Mouse (Mus musculus): Measurements from ENCODE around the gene Gm48551.

Gm48551 gene

DNA sequence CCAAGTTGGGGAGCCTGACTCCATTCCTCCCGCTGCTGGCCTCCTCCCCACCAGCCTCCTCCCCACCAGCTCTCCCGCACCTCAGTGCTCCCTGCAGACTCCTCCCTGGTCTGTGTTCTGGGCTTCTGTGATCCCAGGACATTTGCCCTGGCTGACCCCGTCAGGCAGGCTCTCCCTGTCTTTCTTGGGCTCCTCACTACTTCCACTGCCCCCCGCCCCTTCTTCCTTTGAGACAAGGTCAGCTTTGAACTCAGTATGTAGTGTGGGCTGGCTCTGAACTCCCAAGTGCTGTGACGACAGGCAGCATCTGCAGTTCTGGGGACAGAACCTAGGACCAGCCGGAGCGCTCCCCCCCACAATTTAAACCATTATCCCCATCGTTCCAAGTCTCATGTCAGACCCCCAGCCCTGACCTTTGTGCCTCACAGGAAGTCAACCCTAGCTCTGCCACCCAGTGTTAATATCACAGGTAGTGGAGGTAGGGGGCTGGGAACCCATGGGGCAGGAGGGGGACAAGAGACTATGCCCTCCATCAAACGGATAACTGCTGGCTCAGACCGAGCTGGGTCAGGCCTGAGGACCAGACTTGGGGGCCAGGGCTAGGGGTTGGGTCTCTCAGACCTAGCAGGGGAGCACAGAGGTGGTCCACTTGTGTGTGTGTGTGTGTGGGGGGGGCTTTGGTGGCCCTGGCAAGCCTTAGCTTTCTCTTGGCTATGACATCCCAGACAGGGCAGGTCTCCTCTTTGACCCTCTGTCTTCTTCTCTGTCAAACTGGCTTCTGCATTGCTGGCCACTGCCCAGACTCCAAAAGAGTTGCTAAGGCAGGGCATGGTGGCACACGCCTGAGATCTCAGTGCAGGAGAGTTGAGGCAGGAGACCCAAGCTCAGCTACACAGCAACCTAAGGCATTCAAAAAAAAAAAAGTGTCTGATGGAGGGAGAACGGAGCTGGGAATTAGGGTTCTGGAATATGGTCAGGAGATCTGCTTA, 33.3 kb downstream of the Gm48551 start:
- DNase-seq (ENCODE audit: low spot score in 2 of 2), result no peak

DNA sequence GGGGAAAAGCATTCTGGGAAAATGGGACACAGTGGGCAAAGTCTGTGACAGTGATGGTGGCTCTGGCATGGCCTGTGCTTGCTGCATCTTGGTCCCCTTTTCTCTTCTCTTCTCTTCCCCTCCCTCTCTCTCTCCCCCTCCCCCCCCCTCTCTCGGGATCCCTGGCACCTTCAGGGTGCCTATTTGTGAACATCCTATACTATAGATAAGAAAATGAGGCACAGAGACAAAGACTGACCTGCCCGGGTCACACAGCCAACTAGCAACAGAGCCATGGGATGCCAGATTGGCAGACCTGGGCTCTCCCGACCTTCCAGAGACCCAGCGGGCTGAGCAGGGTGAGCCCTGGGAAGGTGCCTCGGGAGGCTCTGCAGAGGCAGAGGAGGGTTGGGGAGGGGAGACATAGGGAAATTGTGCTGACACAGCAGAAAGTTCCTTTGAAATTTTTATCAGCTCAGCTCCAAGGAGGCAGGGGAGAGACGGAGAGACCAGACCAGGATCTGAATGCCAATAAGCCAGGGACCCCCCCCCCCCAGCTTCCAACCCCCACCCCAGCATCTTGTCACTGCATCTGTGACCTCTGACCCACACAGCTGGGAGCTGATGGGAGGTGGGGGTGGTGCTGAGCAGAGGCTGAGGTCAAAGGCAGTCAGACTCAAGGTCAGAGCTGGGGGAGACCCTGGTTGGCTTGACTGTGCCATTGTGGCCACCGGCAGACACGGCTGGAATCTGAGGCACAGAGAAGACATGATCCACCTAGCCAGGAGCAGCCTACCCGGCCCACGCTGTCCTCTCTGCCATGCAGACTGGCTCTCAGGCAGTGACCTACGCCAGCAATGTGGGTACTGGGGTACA, 34.2 kb downstream of the Gm48551 start:
- no peak for DNase-seq (ENCODE audit: low spot score in 2 of 2)

DNA sequence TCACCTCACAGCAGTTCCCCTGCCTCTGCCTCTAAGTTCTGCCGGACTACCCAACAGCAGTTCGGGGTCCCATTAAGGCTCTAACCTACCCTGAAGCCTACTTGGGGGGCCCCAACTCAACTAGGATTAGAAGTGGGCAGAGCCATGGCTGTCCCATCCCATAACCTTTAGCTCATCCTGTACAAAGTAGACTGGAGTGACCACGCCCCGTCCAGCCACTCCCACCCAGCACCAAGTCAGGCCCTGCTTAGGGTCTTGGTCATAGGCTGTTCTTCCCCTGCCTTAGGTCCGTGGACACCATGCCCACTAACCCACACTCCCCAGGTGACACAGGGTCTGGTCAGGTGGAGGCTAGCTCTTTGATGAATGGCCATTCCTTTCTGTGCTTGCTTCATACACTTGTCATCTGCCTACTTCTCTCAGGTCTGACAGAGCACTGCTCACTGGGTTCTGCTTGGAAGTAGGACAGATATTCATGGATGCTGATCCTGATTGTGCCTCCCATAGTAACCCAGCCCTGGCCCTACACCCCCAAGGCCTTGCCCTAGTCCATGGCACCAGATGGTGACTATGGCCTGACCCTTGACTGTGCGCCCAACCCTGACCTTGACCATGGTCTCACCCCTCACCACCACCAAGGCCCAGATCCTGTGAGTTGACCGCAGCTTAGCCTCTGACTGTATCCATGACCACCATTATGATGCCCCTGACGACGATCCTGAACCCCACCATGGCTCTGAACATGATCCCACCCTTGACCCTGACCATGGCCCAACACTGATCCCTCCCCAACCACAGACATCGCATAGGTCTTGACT, 35.1 kb downstream of the Gm48551 start:
- no peak for DNase-seq (ENCODE audit: low spot score in 2 of 2)

DNA sequence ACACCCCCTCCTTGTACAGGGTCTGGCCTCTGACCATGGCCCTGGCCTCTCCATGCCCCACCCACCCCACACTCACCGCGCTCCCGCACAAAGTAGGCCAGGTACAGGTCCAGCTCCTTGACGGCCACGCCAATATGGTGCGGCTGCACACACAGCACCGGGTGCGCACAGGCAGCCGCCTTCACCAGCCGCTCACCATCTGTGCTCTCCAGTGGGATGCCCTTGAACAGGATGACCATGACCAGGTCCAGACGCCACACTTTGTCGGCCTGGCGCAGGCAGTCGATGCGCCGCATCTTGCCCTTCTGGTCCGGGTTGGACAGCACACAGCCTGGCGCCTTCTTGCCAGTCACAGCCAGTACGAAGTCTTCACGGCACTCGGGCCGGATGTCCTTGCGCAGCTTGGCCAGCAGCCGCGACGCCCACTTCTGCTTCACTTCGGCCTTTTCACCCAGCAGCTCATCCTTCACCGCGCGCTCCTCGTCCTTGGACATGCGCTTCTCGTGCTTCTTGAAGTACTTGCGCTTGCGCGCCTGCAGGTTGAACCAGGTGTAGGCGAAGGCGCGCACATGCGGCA, 36.0 kb downstream of the Gm48551 start:
- DNase-seq (ENCODE audit: low spot score in 2 of 2), result no peak

DNA sequence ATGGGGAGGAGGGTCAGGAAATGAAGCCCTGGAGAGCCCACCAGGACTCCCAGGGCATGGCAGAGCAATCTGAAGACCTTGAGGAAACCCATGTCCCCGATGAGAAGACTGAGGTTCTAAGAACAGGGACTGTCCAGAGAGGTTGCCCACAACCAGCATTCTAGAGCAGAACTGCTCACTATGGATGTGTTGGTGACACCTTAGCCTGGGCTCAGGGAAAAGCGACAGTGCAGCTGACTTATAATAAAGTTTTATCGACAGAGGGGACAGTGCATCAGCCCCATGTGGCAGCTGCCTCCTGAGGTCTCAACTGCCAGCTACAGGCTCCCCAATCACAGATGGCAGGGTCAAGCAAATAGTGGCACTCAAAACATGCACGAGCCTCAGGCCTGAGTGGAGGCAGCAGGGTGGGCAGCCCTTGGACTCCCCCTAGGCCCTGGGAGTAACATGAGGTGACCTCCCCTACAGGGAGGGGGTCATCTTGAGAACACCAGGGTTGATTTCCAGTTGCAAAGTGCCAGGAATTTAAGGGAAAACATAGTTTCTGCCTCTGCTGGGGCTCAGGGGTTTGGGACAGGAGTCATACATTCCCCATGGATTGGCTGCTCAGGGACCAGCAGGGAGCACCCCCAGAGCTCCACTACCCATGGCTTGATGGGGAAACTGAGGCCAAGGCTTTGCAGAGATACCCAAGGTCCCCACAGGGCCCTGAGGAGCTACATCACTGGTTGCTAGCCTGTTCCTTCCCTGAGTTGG, 37.0 kb downstream of the Gm48551 start:
- no peak for DNase-seq (ENCODE audit: low spot score in 2 of 2)

DNA sequence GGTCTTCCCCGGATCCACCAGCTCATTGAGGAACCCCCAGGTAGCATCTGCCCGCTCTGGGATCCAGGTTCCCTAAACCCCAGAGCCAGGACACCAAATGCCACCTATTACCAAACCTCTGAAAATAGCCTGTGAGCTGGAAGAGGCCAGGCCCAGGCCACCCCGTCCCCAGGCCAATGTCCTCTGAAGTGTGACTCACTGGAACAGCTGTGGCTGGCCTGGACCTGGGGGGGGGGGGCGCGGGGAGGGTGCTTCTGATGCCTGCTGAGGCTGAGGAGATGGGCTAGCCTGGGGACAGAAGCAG, 37.5 kb downstream of the Gm48551 start:
- peak in 1 of 2 experiments; percentile 0 for DNase-seq (ENCODE audit: low spot score in 2 of 2)

DNA sequence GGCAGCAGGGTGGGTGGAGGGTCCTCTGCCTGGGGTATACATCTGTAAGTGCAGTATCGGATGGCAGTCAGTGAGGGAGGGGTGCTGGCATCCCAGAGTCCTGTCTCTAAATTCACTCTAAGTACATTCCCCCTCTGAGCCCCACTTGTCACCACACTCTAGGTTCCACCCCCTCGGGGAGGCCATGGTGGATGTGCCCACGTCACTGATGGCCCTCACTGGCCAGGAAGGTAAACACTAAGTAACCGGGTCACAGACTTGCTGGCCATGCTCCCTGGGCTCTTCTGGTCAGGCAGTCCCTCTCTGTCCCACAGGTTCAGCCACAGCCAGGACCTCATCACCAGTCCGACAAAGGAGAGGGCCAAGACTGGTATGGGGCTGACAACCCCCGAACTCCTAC, 37.9 kb downstream of the Gm48551 start:
- DNase-seq (ENCODE audit: low spot score in 2 of 2), result no peak

DNA sequence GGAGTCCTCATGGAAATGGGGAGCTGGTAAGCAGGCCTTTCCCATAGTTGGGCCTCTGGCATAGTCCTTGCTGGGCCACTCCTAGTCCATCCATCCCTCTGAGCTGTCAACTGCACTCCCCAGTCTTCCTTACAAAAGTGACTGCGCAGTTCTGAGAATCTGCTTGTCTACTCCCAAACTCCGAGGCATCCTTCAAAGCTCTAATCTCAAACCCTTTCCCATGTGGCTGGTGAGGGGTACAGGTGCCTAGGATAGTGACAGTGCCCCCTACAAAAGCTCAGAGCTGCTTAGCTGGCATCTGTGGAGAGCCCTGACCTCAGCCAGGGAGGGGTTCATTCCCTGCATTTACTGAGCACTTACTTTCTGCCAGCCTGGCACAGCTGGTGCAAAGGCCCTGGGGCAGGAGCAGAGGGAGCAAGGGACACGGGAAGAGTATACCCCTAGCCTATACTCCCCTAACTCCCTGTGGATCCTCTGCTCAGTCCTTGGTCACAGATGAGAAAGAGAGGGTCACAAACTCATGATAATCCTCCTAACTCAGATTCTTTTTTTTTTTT, 38.5 kb downstream of the Gm48551 start:
- DNase-seq (ENCODE audit: low spot score in 2 of 2), result no peak

DNA sequence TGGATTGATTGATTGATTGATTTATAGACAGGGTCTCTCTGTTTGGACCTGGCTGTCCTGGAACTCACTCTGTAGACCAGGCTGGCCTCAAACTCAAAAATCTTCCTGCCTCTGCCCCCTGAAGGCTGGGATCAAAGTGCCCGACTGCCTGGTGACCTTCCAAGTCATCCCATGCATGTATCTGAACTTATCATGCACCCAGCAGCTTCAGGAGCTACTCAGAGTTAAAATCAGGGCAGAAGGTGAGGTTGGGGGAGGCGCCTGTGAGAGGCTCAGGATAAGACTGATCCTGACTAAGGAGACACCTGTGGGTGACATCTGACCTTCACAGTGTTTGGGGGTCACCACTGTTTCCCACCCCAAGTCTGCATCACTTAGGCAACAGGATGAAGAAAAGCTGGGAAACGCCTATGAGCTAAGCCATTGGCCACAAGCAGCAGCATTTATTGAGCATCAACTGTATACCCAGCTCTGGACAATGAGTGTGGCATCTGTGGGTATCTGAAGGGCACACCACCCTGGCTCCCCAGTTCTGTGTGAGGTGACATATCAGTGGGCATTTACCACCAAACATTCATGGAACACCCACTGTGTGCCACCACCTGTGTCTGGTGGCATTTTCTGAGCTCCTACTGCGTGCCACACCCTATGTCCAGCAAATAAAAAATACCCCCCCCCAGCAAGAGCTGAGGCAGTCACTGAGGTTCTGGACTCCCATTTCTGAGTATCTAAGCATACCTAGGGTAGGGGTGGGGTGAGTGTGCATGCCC, 39.4 kb downstream of the Gm48551 start:
- no peak for DNase-seq (ENCODE audit: low spot score in 2 of 2)

DNA sequence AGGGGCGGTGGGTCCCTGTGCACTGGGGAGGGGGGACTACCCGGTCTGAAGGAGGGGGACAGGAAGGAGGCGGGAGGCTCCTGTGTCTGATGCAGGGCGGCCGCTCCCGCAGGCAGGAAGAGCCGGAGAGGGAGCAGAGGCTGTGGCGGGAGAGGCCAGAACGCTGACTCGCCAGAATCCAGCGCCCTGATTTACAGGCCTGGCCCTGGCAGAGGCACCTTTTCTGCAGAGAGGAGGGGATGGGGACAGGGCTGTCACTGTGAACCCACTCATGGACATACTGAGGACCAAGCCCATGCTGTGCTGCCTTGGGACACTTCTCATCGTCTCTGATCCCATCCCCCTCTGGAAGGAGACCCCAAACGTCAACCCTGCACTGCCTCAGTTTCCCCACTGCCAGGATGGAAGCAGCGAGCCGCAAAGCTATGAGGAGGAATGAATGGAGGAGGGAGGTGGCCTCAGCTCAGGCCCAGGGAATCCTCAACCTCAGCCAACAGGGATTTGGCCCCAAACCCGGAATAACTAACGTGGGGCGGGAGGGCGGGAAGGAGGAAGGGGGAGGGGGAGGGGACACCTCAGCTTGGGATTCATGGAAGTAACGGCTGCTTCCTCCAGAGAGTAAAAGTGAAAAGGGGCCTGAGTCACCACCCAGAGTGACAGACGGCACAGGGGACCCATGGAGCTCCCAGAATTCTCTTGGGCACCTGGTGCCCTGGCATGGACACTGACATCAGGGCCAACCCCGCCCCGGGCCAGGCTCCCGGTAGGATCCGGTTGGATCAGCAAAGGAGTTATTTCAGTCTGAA, 40.2 kb downstream of the Gm48551 start:
- no peak for DNase-seq (ENCODE audit: low spot score in 2 of 2)

DNA sequence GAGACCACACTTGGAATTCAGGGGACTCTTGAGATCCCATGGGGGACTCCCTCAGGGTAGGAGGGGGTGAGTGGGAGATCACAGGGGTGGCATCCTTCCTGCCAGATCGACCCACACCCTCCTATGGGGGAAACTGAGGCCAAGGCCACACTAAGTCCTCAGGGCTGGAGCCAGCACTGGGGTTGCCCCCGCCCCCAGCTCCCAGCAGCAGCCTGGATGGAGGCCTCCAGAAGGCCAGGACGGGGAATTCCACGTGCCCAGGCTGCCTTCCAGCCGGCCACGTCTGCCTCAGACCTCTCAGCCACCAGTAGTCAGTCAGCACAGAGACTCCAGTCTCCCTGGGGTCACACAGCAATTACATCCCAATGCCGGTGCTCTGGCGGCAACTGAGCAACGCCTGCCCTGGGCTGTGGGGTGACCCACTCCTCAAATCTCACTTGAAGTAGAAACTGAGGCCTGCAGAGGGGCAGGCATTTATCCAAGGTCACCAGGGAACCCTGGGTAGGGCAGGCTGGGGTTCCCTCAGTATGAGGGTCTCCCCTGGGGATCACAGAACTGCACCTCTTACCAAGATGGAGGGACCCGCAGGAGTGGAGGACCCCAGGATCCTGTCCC, 41.1 kb downstream of the Gm48551 start:
- DNase-seq (ENCODE audit: low spot score in 2 of 2), result no peak

DNA sequence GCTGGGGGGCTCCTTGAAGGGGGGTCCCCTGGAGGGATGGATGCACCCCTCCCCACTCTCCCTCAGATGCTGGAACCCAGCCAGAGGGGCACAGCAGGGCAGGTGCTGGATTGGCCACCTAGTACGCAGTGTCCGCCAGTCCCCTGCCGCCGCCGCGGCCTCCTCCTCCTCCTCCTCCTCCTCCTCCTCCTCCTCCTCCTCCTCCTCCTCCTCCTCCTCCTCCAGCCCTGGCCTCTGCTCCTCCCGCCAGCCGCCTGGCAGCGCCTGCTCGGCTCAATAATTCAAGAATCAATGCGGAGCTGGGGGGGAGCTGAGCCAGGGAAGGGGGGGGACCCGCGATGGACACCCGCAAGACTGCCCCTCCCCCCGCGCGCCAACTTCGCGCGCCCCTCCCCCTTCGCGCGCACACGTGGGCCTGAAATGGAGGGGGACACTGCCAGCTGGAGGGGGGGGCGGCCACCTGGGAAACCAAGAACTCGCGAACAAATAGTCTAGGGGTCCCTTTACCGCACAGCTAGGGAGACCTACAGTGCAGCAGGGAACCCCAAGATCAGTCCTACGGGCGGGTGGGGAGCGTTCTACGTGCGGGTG, 41.9 kb downstream of the Gm48551 start:
- DNase-seq (ENCODE audit: low spot score in 2 of 2), result no peak

DNA sequence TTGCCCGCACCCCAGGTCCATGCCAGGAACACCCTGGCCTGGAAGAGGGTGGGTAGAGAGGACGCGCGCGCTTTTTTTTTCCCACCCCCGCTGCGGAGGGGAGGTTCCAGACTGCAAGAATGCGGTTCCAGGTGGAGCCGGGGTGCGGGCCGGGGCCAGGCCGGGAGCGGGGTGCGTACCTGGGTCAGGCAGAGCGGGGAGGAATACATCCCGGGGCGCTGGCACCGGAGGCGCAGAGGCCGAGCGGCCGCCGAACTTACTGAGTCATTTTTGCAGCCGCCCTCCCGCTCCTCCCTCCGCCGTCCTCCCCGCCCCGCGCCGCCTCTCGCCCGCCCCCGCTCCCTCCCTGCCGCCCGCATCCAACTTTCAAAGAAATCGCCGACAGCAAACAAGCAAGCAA, 42.6 kb downstream of the Gm48551 start:
- DNase-seq (ENCODE audit: low spot score in 2 of 2), result no peak

DNA sequence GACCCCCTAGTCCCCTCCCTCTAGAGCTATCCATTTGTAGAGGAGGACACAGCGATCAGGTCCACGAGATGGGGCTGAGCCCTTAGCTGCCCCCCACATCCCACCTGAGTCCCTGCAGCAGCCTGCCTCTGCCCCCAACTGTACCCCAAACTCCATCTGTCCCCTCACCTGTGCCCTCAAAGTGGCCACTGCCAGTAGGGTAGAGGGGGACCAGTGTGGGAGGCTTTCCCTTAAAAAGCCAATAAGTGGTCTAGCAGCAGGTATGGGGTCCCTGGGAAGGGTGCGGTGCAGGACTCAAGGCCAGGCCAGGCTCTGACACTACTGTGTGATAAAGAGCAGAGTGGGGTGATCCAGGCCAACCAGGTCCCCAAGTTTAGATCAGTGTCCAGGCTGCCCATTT, 43.1 kb downstream of the Gm48551 start:
- DNase-seq (ENCODE audit: low spot score in 2 of 2), result no peak

DNA sequence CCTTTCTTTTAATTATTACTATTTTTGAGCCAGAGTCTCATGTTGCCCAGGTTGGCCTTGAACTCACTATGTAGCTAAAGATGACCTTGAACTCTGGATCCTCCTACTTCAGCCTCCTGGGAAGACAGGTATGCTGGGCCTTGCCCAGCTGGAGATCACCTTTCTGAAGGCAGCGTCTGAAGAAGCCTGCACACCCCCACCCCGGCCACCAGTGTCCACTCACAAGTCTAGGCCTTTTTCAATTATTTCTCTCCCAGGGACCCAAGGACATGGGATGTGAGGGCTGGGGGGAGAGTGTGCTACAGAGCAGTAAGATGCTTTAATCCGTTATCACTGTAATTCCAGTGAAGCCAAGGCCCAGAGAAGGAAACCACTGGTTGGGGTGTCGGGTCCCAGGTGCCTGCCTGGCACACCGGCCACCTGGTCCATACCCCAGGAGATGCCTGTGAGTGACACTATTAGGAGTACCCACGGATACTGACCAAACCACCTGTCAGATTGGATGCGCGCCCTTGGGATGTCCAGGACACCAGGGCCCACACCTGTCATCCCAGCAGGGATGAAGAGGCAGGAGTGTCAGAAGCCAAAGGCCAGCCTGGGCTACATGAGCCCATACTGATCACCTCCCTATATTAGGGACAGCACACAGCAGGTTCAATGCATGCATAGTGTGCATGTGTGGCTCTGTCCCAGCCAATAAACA, 43.7 kb downstream of the Gm48551 start:
- no peak for DNase-seq (ENCODE audit: low spot score in 2 of 2)

DNA sequence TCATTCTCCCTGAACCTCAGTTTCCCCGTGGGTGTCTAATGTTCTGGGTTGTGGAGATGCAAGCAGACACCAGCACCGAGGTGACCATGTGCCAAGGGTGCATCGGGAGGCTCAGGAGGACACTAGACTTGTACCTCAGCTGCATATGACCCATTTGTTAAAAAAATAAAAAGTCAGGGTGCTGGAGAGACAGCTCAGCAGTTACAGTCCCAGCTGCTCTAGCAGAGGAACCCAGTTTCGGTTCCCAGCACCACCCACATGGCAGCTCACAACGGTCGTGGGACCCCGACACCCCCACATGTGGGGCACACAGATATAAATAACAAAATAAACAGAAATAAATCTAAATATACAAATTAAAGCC, 44.2 kb downstream of the Gm48551 start:
- no peak for DNase-seq (ENCODE audit: low spot score in 2 of 2)

DNA sequence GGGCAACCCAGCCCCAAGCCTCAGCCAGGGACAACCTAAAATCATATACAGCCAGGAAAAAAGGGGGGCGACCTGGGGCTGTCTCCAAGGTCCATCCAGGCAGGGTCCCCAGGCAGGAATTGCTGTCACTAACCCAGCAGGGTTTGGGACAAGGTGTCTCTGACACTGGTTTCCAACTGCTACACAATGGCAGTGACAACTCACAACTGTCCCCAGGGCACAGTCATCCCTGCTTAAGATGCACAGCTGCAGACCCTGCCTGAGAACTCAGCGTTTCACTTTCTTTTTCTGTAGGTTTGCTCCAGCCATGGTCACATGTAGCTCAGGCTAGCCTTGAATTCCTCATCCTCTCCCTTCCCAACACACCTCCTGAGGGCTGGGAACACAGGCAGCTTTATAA, 44.8 kb downstream of the Gm48551 start:
- no peak for DNase-seq (ENCODE audit: low spot score in 2 of 2)
